Mouse (Mus musculus) heart, embryonic 13.5 days (tissue): ENCODE data around the gene Cd81. TPM values are rescaled to one million over a fixed set of nuclear protein-coding genes. Genes with fewer than 3 reads are reported as not detected.

Experiments used
- polyA plus RNA-seq: library from polyadenylated mRNA; unstranded; fragments of >200 nt; fragmentation: Nextera tagmentation; extraction: Ambion mirVana; gene quantifications from 2 replicates; pipeline ENCODE4 v1.2.1, GENCODE M21; 2015

The Cd81 gene
- polyA plus RNA-seq, 1 experiment from 2014 or later = 750 TPM

Other genes with a start within 250 kb of the Cd81 start
- 0.36 and 0.76 TPM in 2 replicates for gene Th, start 121.6 kb upstream of the Cd81 start, polyA plus RNA-seq
- gene Ascl2, start 83.5 kb upstream of the Cd81 start, polyA plus RNA-seq = 0.33 and 0.52 TPM in 2 replicates
- gene Tspan32, start 47.7 kb upstream of the Cd81 start, polyA plus RNA-seq = 4.9 and 5.9 TPM in 2 replicates
- 58.2 and 60.7 TPM in 2 replicates for gene Tssc4, start 16.5 kb downstream of the Cd81 start, polyA plus RNA-seq
- 3.5 and 4.4 TPM in 2 replicates for gene Trpm5, start 41.9 kb downstream of the Cd81 start, polyA plus RNA-seq
- gene Kcnq1, start 53.6 kb downstream of the Cd81 start, polyA plus RNA-seq = 15.0 and 15.6 TPM in 2 replicates